Mouse (Mus musculus): Measurements from ENCODE around the gene Bmper.

Gene Bmper

GRCm38 (mm10) chr9:23297491-23298170, 74.8 kb downstream of the Bmper start:
- no peak for DNase-seq (ENCODE audit: inconsistent ontology term)

GRCm38 (mm10) chr9:23300376-23300775, 77.5 kb downstream of the Bmper start:
- DNase-seq (ENCODE audit: inconsistent ontology term): no peak

- no peak for DNase-seq (ENCODE audit: inconsistent ontology term)
Measured at GRCm38 (mm10) chr9:23305681-23306080, 82.8 kb downstream of the Bmper start.

GRCm38 (mm10) chr9:23306226-23306625, 83.3 kb downstream of the Bmper start:
- DNase-seq (ENCODE audit: inconsistent ontology term): no peak

GRCm38 (mm10) chr9:23307835-23308234, 85.0 kb downstream of the Bmper start:
- no peak for DNase-seq (ENCODE audit: inconsistent ontology term)

GRCm38 (mm10) chr9:23310953-23311352, 88.1 kb downstream of the Bmper start:
- DNase-seq (ENCODE audit: inconsistent ontology term): peak; percentile 14

GRCm38 (mm10) chr9:23311956-23312355, 89.1 kb downstream of the Bmper start:
- DNase-seq (ENCODE audit: inconsistent ontology term): no peak

- no peak for DNase-seq (ENCODE audit: inconsistent ontology term)
Measured at GRCm38 (mm10) chr9:23312877-23313276, 90.0 kb downstream of the Bmper start.

- no peak for DNase-seq (ENCODE audit: inconsistent ontology term)
Measured at GRCm38 (mm10) chr9:23315631-23316330, 92.9 kb downstream of the Bmper start.

- DNase-seq (ENCODE audit: inconsistent ontology term): no peak
Measured at GRCm38 (mm10) chr9:23327830-23328229, 105.0 kb downstream of the Bmper start.

- no peak for DNase-seq (ENCODE audit: inconsistent ontology term)
Measured at GRCm38 (mm10) chr9:23333041-23333622, 110.3 kb downstream of the Bmper start.

GRCm38 (mm10) chr9:23340551-23340950, 117.7 kb downstream of the Bmper start:
- DNase-seq (ENCODE audit: inconsistent ontology term): peak; percentile 91

GRCm38 (mm10) chr9:23341246-23341645, 118.4 kb downstream of the Bmper start:
- peak; percentile 76 for DNase-seq (ENCODE audit: inconsistent ontology term)

- DNase-seq (ENCODE audit: inconsistent ontology term): no peak
Measured at GRCm38 (mm10) chr9:23344353-23344752, 121.5 kb downstream of the Bmper start.

- no peak for DNase-seq (ENCODE audit: inconsistent ontology term)
Measured at GRCm38 (mm10) chr9:23345093-23345844, 122.4 kb downstream of the Bmper start.

- no peak for DNase-seq (ENCODE audit: inconsistent ontology term)
Measured at GRCm38 (mm10) chr9:23349603-23350002, 126.7 kb downstream of the Bmper start.

- DNase-seq (ENCODE audit: inconsistent ontology term): no peak
Measured at GRCm38 (mm10) chr9:23351400-23351799, 128.5 kb downstream of the Bmper start.

GRCm38 (mm10) chr9:23352396-23352795, 129.5 kb downstream of the Bmper start:
- DNase-seq (ENCODE audit: inconsistent ontology term): no peak

GRCm38 (mm10) chr9:23354201-23354820, 131.4 kb downstream of the Bmper start:
- peak; percentile 87 for DNase-seq (ENCODE audit: inconsistent ontology term)

GRCm38 (mm10) chr9:23358108-23358507, 135.2 kb downstream of the Bmper start:
- DNase-seq (ENCODE audit: inconsistent ontology term): no peak

GRCm38 (mm10) chr9:23363139-23363538, 140.3 kb downstream of the Bmper start:
- no peak for DNase-seq (ENCODE audit: inconsistent ontology term)

GRCm38 (mm10) chr9:23363540-23363939, 140.7 kb downstream of the Bmper start:
- no peak for DNase-seq (ENCODE audit: inconsistent ontology term)
